Mouse (Mus musculus): Measurements from ENCODE around the gene Olfr314. TPM values are rescaled to one million over a fixed set of nuclear protein-coding genes. Genes with fewer than 3 reads are reported as not detected.
"Not testable (repeated sequence)": the region's sequence is repeated elsewhere in the genome, so short reads cannot be mapped to it uniquely, and the experiment has no call there.

The Olfr314 gene
- polyA plus RNA-seq, 1 experiment = not detected

DNA sequence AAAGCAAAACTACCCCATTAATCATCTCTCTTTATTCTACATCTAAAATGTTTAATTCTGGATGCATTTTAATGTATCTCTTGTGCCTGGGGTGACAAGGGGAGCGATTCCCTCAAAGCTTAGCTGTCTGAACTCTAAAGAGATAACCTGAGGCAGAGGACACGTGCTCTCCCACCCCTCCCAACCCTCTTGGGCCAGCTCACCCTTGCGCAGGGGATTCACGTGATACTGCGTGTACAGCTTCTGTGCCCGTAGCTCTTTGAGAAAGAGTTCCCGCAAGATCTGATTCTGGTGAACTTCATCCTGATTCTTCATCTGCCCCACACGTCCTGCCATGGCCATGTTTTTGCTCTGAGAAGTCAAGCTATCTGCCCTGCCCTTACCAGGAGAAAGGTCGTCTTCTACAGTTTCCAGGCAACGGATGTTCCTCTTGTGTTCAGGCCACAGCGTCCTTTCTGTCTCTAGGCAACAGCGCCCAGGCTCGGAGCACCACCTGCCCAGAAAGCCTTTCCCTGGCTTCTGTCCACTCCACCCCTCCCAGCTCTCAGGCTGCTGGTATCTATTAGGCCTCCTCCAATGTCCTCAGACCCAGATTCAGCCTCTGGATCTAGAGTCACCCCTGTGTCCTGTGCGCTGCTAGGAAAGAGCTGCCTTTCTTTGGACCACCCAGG, 18.9 kb downstream of the Olfr314 start, which contains the start of gene Fam183b:
Fam183b (minus strand) TSS at position 403 of the 671 bp plus-strand sequence.
- peaks cover 12% of the 10 kb centered on the region; the same call in 1 of the 2 replicates for H3K4me1 ChIP-seq (ENCODE audit: control insufficient read depth, insufficient read depth, insufficient read length, low read length)
- peak within 1 kb of the TSS; percentile 7; the same call in 1 of the 2 replicates for H3K4me3 ChIP-seq (ENCODE audit: low read depth, low read length)
- H3K27me3 ChIP-seq (ENCODE audit: control insufficient read depth, insufficient read depth, low read length) = no peaks in the 10 kb centered on the region
- H3K27ac ChIP-seq (ENCODE audit: insufficient read depth, low read depth, low read length) = no peak within 1 kb of the TSS
- 8% methylated on average over 14 of the region's 14 CpGs for WGBS
- TF ChIP-seq CTCF (IDR thresholded peaks at IDR 0.05; ENCODE audit: extremely low read depth, insufficient read length, insufficient replicate concordance, low read depth, low read length) = no peak
- no peak for TF ChIP-seq POLR2A (IDR thresholded peaks at IDR 0.05; ENCODE audit: low read depth, low read length)
- no peaks in the 10 kb centered on the region for H3K36me3 ChIP-seq (ENCODE audit: control insufficient read depth, insufficient read depth, low read length)

DNA sequence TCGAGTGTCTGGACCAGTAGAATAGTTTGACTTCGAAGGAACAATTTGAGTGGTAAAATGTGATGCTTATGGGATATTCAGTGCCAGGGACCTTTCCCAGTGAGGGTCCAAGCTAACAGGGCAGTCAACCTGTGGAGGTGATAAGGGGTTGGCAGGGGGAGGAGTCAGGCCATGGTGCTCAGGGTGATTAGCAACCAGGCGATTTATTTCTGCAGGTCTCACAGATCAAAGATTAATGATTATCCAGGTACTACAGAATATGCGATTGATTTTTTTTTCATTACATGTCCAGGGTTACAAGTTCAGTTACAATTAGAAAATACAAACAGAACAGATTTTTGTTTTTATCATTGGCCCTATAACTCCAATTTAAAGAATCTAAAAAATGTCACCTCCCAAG, 21.1 kb downstream of the Olfr314 start:
- Histone ChIP-seq H3K36me3 (ENCODE audit: control insufficient read depth, insufficient read depth, low read length) (no peaks in the 10 kb centered on the region), H3K4me3 (ENCODE audit: low read depth, low read length) (no peak overlapping the region), H3K4me1 (ENCODE audit: control insufficient read depth, insufficient read depth, insufficient read length, low read length) (peaks cover 12% of the 10 kb centered on the region; the same call in 1 of the 2 replicates), H3K27ac (ENCODE audit: insufficient read depth, low read depth, low read length) (no peak overlapping the region), H3K27me3 (ENCODE audit: control insufficient read depth, insufficient read depth, low read length) (no peaks in the 10 kb centered on the region)
- WGBS = 18% methylated on average over 4 of the region's 4 CpGs
- TF ChIP-seq CTCF (IDR thresholded peaks at IDR 0.05; ENCODE audit: extremely low read depth, insufficient read length, insufficient replicate concordance, low read depth, low read length) (no peak), POLR2A (IDR thresholded peaks at IDR 0.05; ENCODE audit: low read depth, low read length) (no peak)

DNA sequence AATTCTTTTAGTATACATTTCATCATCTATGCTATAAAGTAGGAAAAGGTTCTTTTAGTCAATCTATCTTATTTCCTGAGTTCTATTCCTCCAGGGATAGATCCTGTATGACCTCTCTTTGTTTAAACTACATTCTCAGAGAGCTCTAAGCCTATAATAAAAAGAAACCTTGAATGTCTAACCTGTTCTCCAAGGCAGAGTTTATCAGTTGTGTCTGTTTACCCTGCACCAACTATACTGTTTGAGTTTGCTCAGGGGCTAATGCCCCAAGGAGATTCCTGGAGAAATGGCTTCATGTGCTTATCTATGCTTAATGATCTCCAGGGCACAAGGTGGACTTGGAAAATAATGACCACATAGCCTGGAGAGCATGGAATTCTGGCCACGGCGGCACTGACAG, 21.6 kb downstream of the Olfr314 start:
- H3K27me3 ChIP-seq (ENCODE audit: control insufficient read depth, insufficient read depth, low read length) = no peaks in the 10 kb centered on the region
- peaks cover 12% of the 10 kb centered on the region; the same call in 1 of the 2 replicates for H3K4me1 ChIP-seq (ENCODE audit: control insufficient read depth, insufficient read depth, insufficient read length, low read length)
- WGBS = 8% methylated on average over 2 of the region's 2 CpGs
- H3K36me3 ChIP-seq (ENCODE audit: control insufficient read depth, insufficient read depth, low read length) = no peaks in the 10 kb centered on the region
- TF ChIP-seq POLR2A (IDR thresholded peaks at IDR 0.05; ENCODE audit: low read depth, low read length) (no peak), CTCF (IDR thresholded peaks at IDR 0.05; ENCODE audit: extremely low read depth, insufficient read length, insufficient replicate concordance, low read depth, low read length) (no peak)
- H3K4me3 ChIP-seq (ENCODE audit: low read depth, low read length) = no peak overlapping the region
- H3K27ac ChIP-seq (ENCODE audit: insufficient read depth, low read depth, low read length) = peak overlapping the region; percentile 28; the same call in 1 of the 2 replicates

DNA sequence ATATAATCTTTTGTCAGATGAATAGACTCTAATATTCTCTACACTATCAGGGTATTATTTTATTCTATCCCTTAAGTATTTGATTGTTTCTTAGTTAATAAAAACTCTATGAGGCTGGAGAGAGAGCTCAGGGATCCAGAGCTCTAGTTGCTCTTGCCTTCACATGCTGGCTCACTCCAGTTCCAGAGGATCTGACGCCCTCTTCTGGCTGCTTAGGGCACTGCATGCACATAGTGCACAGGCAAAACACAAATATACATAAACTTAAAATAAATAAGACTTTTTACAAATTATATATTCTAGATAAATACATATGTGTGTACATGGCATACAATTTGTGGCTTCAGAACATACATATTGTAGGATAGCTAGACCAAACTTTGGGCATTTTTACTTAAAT, 29.2 kb downstream of the Olfr314 start:
- no peak overlapping the region for H3K27ac ChIP-seq (ENCODE audit: insufficient read depth, low read depth, low read length)
- 14% methylated on average over 1 of the region's 1 CpGs for WGBS
- no peaks in the 10 kb centered on the region for H3K36me3 ChIP-seq (ENCODE audit: control insufficient read depth, insufficient read depth, low read length)
- H3K27me3 ChIP-seq (ENCODE audit: control insufficient read depth, insufficient read depth, low read length) = no peaks in the 10 kb centered on the region
- TF ChIP-seq CTCF (IDR thresholded peaks at IDR 0.05; ENCODE audit: extremely low read depth, insufficient read length, insufficient replicate concordance, low read depth, low read length) = peak; percentile 47; the same call in 1 of the 2 replicates
- no peak for TF ChIP-seq POLR2A (IDR thresholded peaks at IDR 0.05; ENCODE audit: low read depth, low read length)
- H3K4me3 ChIP-seq (ENCODE audit: low read depth, low read length) = no peak overlapping the region
- no peaks in the 10 kb centered on the region for H3K4me1 ChIP-seq (ENCODE audit: control insufficient read depth, insufficient read depth, insufficient read length, low read length)

DNA sequence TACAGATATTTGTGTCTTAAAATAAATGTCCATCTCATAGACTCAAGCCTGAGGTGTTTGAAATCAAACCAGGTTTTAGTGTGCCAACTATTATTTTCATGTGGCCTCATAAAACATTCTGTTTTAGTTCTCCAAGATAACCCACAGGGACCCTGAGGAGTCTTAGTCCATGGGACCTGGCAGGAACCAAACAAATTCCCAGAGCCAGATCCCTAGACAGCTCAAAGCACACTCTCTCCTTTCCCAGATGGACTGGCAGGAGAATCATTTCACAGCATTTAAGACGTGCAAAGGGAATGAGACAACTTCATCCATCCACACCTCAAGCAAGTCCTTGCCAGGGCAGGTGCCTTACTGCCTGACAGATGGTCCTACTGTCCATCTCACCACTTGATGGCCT, 31.9 kb downstream of the Olfr314 start, which contains the start of gene Olfr313:
Olfr313 (plus strand) TSS at position 301 of the 400 bp plus-strand sequence.
- H3K4me3 ChIP-seq (ENCODE audit: low read depth, low read length); H3K27me3 ChIP-seq (ENCODE audit: control insufficient read depth, insufficient read depth, low read length); H3K27ac ChIP-seq (ENCODE audit: insufficient read depth, low read depth, low read length); H3K4me1 ChIP-seq (ENCODE audit: control insufficient read depth, insufficient read depth, insufficient read length, low read length); H3K36me3 ChIP-seq (ENCODE audit: control insufficient read depth, insufficient read depth, low read length): not testable (repeated sequence)
- 53% methylated on average over 1 of the region's 1 CpGs for WGBS

DNA sequence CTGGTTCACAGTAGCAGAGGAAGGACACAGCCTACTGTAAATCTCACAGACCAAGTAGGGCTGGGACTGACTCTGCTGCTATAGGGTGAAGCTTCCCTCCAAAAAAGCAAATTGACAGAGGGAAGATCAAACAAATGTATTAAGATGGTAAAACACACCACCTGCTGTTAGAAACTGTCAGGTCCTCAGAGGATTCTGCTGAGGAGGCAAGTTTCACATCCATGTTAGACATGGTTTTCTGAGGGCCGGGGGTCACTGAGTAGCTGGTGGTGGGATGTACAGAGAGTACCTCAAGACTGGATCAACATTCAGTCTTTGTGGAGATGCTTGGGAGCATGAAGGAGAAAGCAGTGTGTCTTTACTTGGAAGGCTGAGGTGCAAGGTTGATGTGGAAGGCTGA, 32.9 kb downstream of the Olfr314 start:
- Histone ChIP-seq H3K4me1 (ENCODE audit: control insufficient read depth, insufficient read depth, insufficient read length, low read length) (no peaks in the 10 kb centered on the region), H3K27ac (ENCODE audit: insufficient read depth, low read depth, low read length) (no peak overlapping the region), H3K36me3 (ENCODE audit: control insufficient read depth, insufficient read depth, low read length) (no peaks in the 10 kb centered on the region), H3K27me3 (ENCODE audit: control insufficient read depth, insufficient read depth, low read length) (no peaks in the 10 kb centered on the region; the same call in 1 of the 2 replicates), H3K4me3 (ENCODE audit: low read depth, low read length) (no peak overlapping the region)
- 82% methylated on average over 1 of the region's 1 CpGs for WGBS
- TF ChIP-seq POLR2A (IDR thresholded peaks at IDR 0.05; ENCODE audit: low read depth, low read length) (no peak), CTCF (IDR thresholded peaks at IDR 0.05; ENCODE audit: extremely low read depth, insufficient read length, insufficient replicate concordance, low read depth, low read length) (no peak)

DNA sequence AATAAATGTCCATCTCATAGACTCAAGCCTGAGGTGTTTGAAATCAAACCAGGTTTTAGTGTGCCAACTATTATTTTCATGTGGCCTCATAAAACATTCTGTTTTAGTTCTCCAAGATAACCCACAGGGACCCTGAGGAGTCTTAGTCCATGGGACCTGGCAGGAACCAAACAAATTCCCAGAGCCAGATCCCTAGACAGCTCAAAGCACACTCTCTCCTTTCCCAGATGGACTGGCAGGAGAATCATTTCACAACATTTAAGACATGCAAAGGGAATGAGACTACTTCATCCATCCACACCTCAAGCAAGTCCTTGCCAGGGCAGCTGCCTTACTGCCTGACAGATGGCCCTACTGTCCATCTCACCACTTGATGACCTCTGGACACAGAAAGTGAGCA, 46.2 kb downstream of the Olfr314 start, which contains the start of gene Olfr312:
Olfr312 (plus strand) TSS at position 301 of the 400 bp plus-strand sequence.
- H3K4me3 ChIP-seq (ENCODE audit: low read depth, low read length); H3K36me3 ChIP-seq (ENCODE audit: control insufficient read depth, insufficient read depth, low read length); H3K4me1 ChIP-seq (ENCODE audit: control insufficient read depth, insufficient read depth, insufficient read length, low read length); H3K27me3 ChIP-seq (ENCODE audit: control insufficient read depth, insufficient read depth, low read length); H3K27ac ChIP-seq (ENCODE audit: insufficient read depth, low read depth, low read length): not testable (repeated sequence)
